Mouse (Mus musculus): ENCODE measurements around the gene Snf8. TPM values are rescaled to one million over a fixed set of nuclear protein-coding genes. Genes with fewer than 3 reads are reported as not detected.
A peak's percentile ranks its signal among the peaks of the same experiment; 100 is the strongest.

Gene Snf8
- 38.3 and 39.1 TPM in 2 replicates for polyA plus RNA-seq (2014; fragmentation: Nextera tagmentation; extraction: Ambion mirVana)

DNA sequence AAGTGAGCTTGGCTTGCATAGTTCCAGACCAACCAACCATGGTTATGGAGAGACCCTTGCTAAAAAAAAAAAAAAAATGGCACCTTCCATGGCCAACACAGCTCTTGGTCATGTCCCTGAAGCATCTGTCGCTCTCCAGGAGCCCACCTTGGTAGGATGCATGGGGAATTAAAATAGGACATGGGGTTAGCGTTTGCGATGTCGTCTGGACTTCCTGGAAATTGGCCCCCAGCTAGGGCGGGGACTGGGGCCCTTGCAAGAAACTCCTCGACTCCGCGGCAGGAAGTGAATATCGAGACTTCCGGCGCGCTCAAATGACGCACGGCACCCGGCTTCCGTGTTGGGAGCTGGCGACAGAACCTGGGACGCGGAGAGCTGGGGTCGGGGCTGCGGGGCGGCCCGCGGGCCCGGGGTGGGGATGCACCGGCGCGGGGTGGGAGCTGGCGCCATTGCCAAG, at the start of gene Snf8:
Gene Snf8 (plus strand): TSS at position 290 of the 457 bp plus-strand sequence.
- H3K4me3 ChIP-seq (ENCODE audit: low read depth, low read length), result peak within 1 kb of the TSS; percentile 97
- DNase-seq (ENCODE audit: low spot score) (peak; percentile 99), ATAC-seq (ENCODE audit: insufficient number of reproducible peaks, low FRiP score, low TSS enrichment, low read depth) (no peak)
- H3K4me2 ChIP-seq (ENCODE audit: low read depth, severe bottlenecking), result peak within 1 kb of the TSS; percentile 95
- no peak within 1 kb of the TSS for H3K27ac ChIP-seq (replicated peaks; ENCODE audit: low read depth, low read length)
- H3K36me3 ChIP-seq (ENCODE audit: control insufficient read depth, insufficient read depth, low read length), result peaks cover 2% of the 10 kb centered on the region; the same call in 1 of the 2 replicates
- no peaks in the 10 kb centered on the region for H3K9me3 ChIP-seq (ENCODE audit: control insufficient read depth, low read length)
- WGBS, result under 1% methylated on average over 23 of the region's 29 CpGs
- H3K9ac ChIP-seq (ENCODE audit: low read length), result peak within 1 kb of the TSS; percentile 74
- no peaks in the 10 kb centered on the region for H3K4me1 ChIP-seq (ENCODE audit: control insufficient read depth, insufficient read depth, low read length)
- no peaks in the 10 kb centered on the region for H3K27me3 ChIP-seq (ENCODE audit: control insufficient read depth, insufficient read depth, low read length)

DNA sequence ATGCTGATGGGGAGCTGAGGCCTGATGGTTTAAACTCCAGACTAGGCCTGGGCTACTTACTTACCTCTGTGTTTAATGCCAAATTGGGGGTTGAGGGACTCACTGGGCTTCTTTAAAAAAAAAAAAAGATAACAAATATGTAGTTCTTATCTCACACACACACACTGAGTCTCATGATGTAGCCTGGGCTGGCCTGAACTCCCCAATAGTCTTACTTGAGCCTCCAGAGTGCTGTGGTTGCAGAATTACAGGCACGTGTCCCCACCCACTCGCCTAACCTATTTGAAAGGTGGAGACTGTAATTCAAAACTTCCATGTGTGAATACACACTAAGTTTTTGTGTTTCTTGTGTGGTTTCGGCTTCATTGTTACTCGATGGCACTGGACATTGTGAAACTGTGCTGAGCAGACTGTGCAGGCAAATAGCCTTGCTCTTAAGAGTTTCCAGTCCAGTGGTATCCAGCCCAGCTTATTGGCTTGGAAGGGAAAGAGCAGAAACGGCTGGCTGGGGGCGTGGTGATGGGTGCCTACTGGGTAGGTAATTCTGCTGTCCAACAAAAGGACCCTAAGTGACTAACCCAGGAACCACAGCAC, 46.7 kb upstream of the Snf8 start:
- Histone ChIP-seq H3K9me3 (ENCODE audit: control insufficient read depth, low read length) (no peaks in the 10 kb centered on the region), H3K9ac (ENCODE audit: low read length) (peak overlapping the region; percentile 12; the same call in 1 of the 2 replicates), H3K4me3 (ENCODE audit: low read depth, low read length) (no peak overlapping the region; the same call in 1 of the 2 replicates), H3K27me3 (ENCODE audit: control insufficient read depth, insufficient read depth, low read length) (no peaks in the 10 kb centered on the region), H3K27ac (replicated peaks; ENCODE audit: low read depth, low read length) (no peak overlapping the region), H3K4me1 (ENCODE audit: control insufficient read depth, insufficient read depth, low read length) (peaks cover 60% of the 10 kb centered on the region), H3K36me3 (ENCODE audit: control insufficient read depth, insufficient read depth, low read length) (peaks cover 2% of the 10 kb centered on the region; the same call in 1 of the 2 replicates), H3K4me2 (ENCODE audit: low read depth, severe bottlenecking) (no peak overlapping the region)
- ATAC-seq (ENCODE audit: insufficient number of reproducible peaks, low FRiP score, low TSS enrichment, low read depth), result no peak
- DNase-seq (ENCODE audit: low spot score), result no peak
- WGBS, result 80% methylated on average over 6 of the region's 6 CpGs

DNA sequence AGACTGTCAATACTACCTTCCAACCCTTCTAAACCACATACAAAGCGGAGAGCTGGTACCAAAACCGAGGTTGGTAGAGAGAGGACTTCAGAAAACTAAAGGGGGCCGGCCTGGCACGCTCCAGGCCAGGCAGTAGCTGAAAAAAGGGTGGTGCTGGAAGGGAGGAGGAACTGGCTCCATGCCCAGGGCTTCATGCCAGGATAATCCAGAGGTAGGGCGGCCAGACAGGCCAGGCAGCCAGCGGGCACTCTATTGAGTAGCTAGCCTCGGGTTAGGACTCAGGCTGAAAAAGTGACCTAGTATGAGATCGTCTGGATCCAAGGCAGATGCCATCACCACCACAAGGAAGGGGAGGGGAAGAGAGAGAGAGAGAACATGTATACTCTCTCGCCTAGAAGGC, 46.2 kb upstream of the Snf8 start:
- no peak overlapping the region for H3K4me3 ChIP-seq (ENCODE audit: low read depth, low read length)
- no peaks in the 10 kb centered on the region for H3K27me3 ChIP-seq (ENCODE audit: control insufficient read depth, insufficient read depth, low read length)
- ATAC-seq (ENCODE audit: insufficient number of reproducible peaks, low FRiP score, low TSS enrichment, low read depth) (no peak), DNase-seq (ENCODE audit: low spot score) (no peak)
- H3K9ac ChIP-seq (ENCODE audit: low read length), result peak overlapping the region; percentile 12; the same call in 1 of the 2 replicates
- H3K9me3 ChIP-seq (ENCODE audit: control insufficient read depth, low read length), result no peaks in the 10 kb centered on the region
- 0 out of 2 replicates have a peak overlapping the region, but pooled peaks have one; percentile 21 for H3K27ac ChIP-seq (replicated peaks; ENCODE audit: low read depth, low read length)
- 87% methylated on average over 9 of the region's 9 CpGs for WGBS
- H3K4me1 ChIP-seq (ENCODE audit: control insufficient read depth, insufficient read depth, low read length), result peaks cover 60% of the 10 kb centered on the region
- peaks cover 2% of the 10 kb centered on the region; the same call in 1 of the 2 replicates for H3K36me3 ChIP-seq (ENCODE audit: control insufficient read depth, insufficient read depth, low read length)
- H3K4me2 ChIP-seq (ENCODE audit: low read depth, severe bottlenecking), result no peak overlapping the region

DNA sequence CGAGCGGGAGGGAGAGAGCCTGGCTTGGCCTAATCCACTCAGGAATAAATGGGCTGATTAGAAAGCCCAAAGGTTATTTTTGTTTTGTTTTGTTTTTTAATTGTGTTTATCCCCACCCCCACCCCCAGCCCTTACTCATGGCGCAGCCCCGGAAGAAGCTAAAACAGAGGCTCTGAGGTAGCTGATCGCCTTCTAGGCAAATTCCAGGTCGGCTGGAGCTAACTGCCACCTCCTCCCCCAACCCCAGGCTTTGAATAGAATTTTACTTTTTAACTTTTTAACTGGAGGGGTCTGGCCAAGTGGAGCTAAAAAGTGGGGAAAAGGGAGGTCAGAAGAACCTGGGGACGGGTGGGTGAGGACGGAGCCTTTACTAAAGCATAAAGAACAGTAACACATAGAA, 44.8 kb upstream of the Snf8 start:
- Histone ChIP-seq H3K9ac (ENCODE audit: low read length) (peak overlapping the region; percentile 87), H3K4me2 (ENCODE audit: low read depth, severe bottlenecking) (peak overlapping the region; percentile 89), H3K4me1 (ENCODE audit: control insufficient read depth, insufficient read depth, low read length) (peaks cover 58% of the 10 kb centered on the region), H3K27ac (replicated peaks; ENCODE audit: low read depth, low read length) (peak overlapping the region; percentile 100), H3K36me3 (ENCODE audit: control insufficient read depth, insufficient read depth, low read length) (peaks cover 4% of the 10 kb centered on the region; the same call in 1 of the 2 replicates), H3K27me3 (ENCODE audit: control insufficient read depth, insufficient read depth, low read length) (no peaks in the 10 kb centered on the region), H3K9me3 (ENCODE audit: control insufficient read depth, low read length) (no peaks in the 10 kb centered on the region; the same call in 1 of the 2 replicates), H3K4me3 (ENCODE audit: low read depth, low read length) (peak overlapping the region; percentile 47; the same call in 1 of the 2 replicates)
- DNase-seq (ENCODE audit: low spot score) (no peak), ATAC-seq (ENCODE audit: insufficient number of reproducible peaks, low FRiP score, low TSS enrichment, low read depth) (no peak)
- WGBS, result 39% methylated on average over 8 of the region's 8 CpGs

DNA sequence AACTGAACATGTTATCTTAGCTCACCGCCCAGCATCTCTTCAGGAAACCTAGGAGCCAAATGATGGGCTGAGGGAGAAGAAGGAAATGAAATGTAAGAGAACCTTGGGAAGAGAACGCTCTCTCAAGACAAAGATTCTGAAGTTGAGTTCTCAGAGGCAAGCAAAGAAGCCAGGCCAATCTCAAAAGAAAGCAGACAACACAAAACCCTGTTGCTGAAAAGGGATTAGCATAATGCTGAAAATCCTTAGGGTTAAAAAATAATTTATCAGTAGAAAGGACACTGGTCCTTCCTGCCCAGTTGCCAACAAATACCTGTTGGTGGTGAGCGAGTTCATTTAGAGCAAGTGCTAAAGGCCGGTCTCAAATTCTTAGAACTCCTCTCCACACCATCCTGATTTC, 44.3 kb upstream of the Snf8 start:
- H3K27me3 ChIP-seq (ENCODE audit: control insufficient read depth, insufficient read depth, low read length), result no peaks in the 10 kb centered on the region
- peak overlapping the region; percentile 100 for H3K27ac ChIP-seq (replicated peaks; ENCODE audit: low read depth, low read length)
- peak overlapping the region; percentile 87 for H3K9ac ChIP-seq (ENCODE audit: low read length)
- peaks cover 58% of the 10 kb centered on the region for H3K4me1 ChIP-seq (ENCODE audit: control insufficient read depth, insufficient read depth, low read length)
- H3K36me3 ChIP-seq (ENCODE audit: control insufficient read depth, insufficient read depth, low read length), result peaks cover 6% of the 10 kb centered on the region; the same call in 1 of the 2 replicates
- H3K4me3 ChIP-seq (ENCODE audit: low read depth, low read length), result peak overlapping the region; percentile 47
- no peak for DNase-seq (ENCODE audit: low spot score)
- no peaks in the 10 kb centered on the region; the same call in 1 of the 2 replicates for H3K9me3 ChIP-seq (ENCODE audit: control insufficient read depth, low read length)
- ATAC-seq (ENCODE audit: insufficient number of reproducible peaks, low FRiP score, low TSS enrichment, low read depth), result no peak
- WGBS, result 42% methylated on average over 4 of the region's 4 CpGs
- peak overlapping the region; percentile 89 for H3K4me2 ChIP-seq (ENCODE audit: low read depth, severe bottlenecking)

DNA sequence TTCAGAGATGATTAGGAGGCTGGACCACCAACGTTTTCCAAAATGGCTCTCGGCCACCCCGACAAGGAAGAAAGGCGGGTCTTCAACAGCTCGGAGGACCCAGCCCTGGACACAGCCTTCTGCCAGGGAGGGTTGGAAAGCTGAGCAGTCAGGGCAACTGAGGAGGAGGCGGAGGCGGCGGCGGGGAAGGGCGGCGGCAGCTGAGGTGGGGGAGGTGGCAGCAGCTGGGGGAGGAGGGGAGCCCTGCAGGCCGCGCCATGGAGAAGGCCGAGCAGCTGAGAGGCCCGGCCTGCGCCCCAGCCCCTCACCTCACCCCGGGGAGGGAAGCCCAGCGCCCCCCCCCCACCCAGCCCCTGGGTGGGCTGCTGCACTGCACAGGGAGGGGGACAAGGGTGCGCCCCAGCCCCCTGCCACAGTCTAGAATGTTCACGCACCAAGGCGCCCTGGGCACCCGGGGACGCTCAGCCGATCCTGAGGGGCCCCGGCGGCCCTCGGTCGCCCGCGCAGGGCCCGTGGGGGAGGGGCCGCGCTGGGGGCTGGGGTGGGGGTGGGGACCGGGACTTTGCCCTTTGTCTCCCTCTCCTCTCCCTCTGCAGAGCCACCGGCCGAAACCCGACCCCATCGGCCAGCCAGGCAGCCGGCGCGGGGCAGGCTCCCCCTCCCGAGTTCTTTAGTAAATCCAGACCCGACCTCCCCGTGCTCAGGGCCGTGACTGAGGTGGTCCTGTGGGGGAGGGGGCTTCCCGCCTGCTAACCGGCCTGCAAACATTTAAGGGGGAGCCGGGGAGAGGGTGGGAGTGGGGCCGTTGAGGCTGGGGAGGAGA, 43.6 kb upstream of the Snf8 start:
- H3K36me3 ChIP-seq (ENCODE audit: control insufficient read depth, insufficient read depth, low read length), result peaks cover 10% of the 10 kb centered on the region
- H3K9me3 ChIP-seq (ENCODE audit: control insufficient read depth, low read length), result no peaks in the 10 kb centered on the region; the same call in 1 of the 2 replicates
- no peaks in the 10 kb centered on the region for H3K27me3 ChIP-seq (ENCODE audit: control insufficient read depth, insufficient read depth, low read length)
- H3K4me2 ChIP-seq (ENCODE audit: low read depth, severe bottlenecking), result peak overlapping the region; percentile 89
- WGBS, result 2% methylated on average over 46 of the region's 49 CpGs
- DNase-seq (ENCODE audit: low spot score), result peak; percentile 95
- H3K9ac ChIP-seq (ENCODE audit: low read length), result peak overlapping the region; percentile 87
- peak; percentile 88 for ATAC-seq (ENCODE audit: insufficient number of reproducible peaks, low FRiP score, low TSS enrichment, low read depth)
- H3K27ac ChIP-seq (replicated peaks; ENCODE audit: low read depth, low read length), result peak overlapping the region; percentile 100
- peaks cover 58% of the 10 kb centered on the region for H3K4me1 ChIP-seq (ENCODE audit: control insufficient read depth, insufficient read depth, low read length)
- H3K4me3 ChIP-seq (ENCODE audit: low read depth, low read length), result peak overlapping the region; percentile 47

DNA sequence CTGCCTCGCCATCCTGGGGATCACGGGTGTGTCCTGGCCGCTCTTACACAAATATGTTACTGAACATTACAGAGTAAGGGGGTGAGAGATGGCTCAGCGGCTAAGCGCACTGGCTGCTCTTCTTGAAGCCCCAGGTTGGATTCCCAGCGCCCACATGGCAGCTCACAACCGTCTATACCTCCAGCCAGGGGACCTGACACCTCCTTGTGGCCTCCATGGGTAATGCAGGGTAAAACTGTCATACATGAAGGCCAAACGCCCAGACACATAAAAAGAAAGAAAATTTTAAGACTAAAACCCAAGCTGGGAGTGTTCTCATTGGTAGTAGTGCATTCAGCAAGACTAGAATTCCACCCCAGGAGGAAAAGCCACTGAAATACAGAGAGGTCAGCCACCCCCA, 40.5 kb upstream of the Snf8 start:
- no peaks in the 10 kb centered on the region for H3K27me3 ChIP-seq (ENCODE audit: control insufficient read depth, insufficient read depth, low read length)
- no peak overlapping the region for H3K9ac ChIP-seq (ENCODE audit: low read length)
- WGBS, result 94% methylated on average over 8 of the region's 8 CpGs
- no peak overlapping the region for H3K4me3 ChIP-seq (ENCODE audit: low read depth, low read length)
- no peak for ATAC-seq (ENCODE audit: insufficient number of reproducible peaks, low FRiP score, low TSS enrichment, low read depth)
- H3K36me3 ChIP-seq (ENCODE audit: control insufficient read depth, insufficient read depth, low read length), result peaks cover 11% of the 10 kb centered on the region
- no peaks in the 10 kb centered on the region; the same call in 1 of the 2 replicates for H3K9me3 ChIP-seq (ENCODE audit: control insufficient read depth, low read length)
- H3K27ac ChIP-seq (replicated peaks; ENCODE audit: low read depth, low read length), result no peak overlapping the region
- H3K4me2 ChIP-seq (ENCODE audit: low read depth, severe bottlenecking), result no peak overlapping the region
- DNase-seq (ENCODE audit: low spot score), result no peak
- H3K4me1 ChIP-seq (ENCODE audit: control insufficient read depth, insufficient read depth, low read length), result peaks cover 41% of the 10 kb centered on the region

All from limb, embryonic 11.5 days (tissue).